In genomic region chr7:29293131-29294065, GRCm38 (mm10) we compare ENCODE assay signal across 8 mouse cellular contexts. TPM values are rescaled to one million over a fixed set of nuclear protein-coding genes. Genes with fewer than 3 reads are reported as not detected.
DNase-seq lines count a peak whose midpoint lies in the region; ATAC-seq lines count a peak whose summit lies in the region.

No protein-coding gene starts in this region.

- H3K4me1 ChIP-seq in neural tube, embryonic 15.5 days = peaks cover 46% of the 10 kb centered on the region
- H3K4me1 ChIP-seq in forebrain, embryonic 16.5 days (replicated peaks; ENCODE audit: control insufficient read depth, insufficient read depth, low read length) = peaks cover 37% of the 10 kb centered on the region
- peaks cover 39% of the 10 kb centered on the region for H3K4me1 ChIP-seq in intestine, embryonic 14.5 days (replicated peaks; ENCODE audit: control insufficient read depth, insufficient read depth, low read length)

- no peak overlapping the region for H3K9ac ChIP-seq in neural tube, embryonic 15.5 days (replicated peaks)
- H3K9ac ChIP-seq in forebrain, embryonic 16.5 days (replicated peaks; ENCODE audit: low read depth, low read length) = 0 out of 2 replicates have a peak overlapping the region, but pooled peaks have one; percentile 27
- H3K9ac ChIP-seq in intestine, embryonic 14.5 days (ENCODE audit: low read length) = no peak overlapping the region

- no peak overlapping the region for H3K27ac ChIP-seq in neural tube, embryonic 15.5 days (replicated peaks)
- H3K27ac ChIP-seq in forebrain, embryonic 16.5 days (ENCODE audit: low read length) = peak overlapping the region; percentile 80
- peak overlapping the region; percentile 77 for H3K27ac ChIP-seq in intestine, embryonic 14.5 days (ENCODE audit: low read depth)

- no peak for ATAC-seq in neural tube, embryonic 15.5 days (ENCODE audit: low FRiP score)
- ATAC-seq in forebrain, embryonic 16.5 days = no peak
- no peak for ATAC-seq in intestine, embryonic 14.5 days (replicated peaks; ENCODE audit: low FRiP score, low TSS enrichment, low read depth)

- H3K4me3 ChIP-seq in neural tube, embryonic 15.5 days (replicated peaks) = no peak overlapping the region
- H3K4me3 ChIP-seq in forebrain, embryonic 16.5 days (replicated peaks; ENCODE audit: low read length) = no peak overlapping the region
- H3K4me3 ChIP-seq in intestine, embryonic 14.5 days (ENCODE audit: low read depth, low read length) = no peak overlapping the region

- no peaks in the 10 kb centered on the region for H3K36me3 ChIP-seq in neural tube, embryonic 15.5 days
- H3K36me3 ChIP-seq in forebrain, embryonic 16.5 days (ENCODE audit: control insufficient read depth, insufficient read depth) = no peaks in the 10 kb centered on the region
- H3K36me3 ChIP-seq in intestine, embryonic 14.5 days (ENCODE audit: control insufficient read depth, insufficient read depth, low read length) = no peaks in the 10 kb centered on the region

- H3K27me3 ChIP-seq in neural tube, embryonic 15.5 days (replicated peaks) = no peaks in the 10 kb centered on the region; the same call in 1 of the 2 replicates
- no peaks in the 10 kb centered on the region for H3K27me3 ChIP-seq in forebrain, embryonic 16.5 days (replicated peaks; ENCODE audit: control insufficient read depth, insufficient read depth, low read length)
- no peaks in the 10 kb centered on the region for H3K27me3 ChIP-seq in intestine, embryonic 14.5 days (replicated peaks; ENCODE audit: control insufficient read depth, insufficient read depth, low read length)

- peak; percentile 64 for DNase-seq in neural tube, embryonic 10.5 days (ENCODE audit: extremely low spot score, low spot score)
- no peak for DNase-seq in intestine, embryonic 14.5 days (ENCODE audit: low spot score)
- DNase-seq in lung, postnatal 10 days = peak; percentile 91
- DNase-seq in thymus, postnatal 36 days = no peak
- no peak for DNase-seq in right cerebral cortex, postnatal 25 days
- DNase-seq in frontal cortex, postnatal 14 days (ENCODE audit: low spot score in 2 of 2) = no peak

- H3K9me3 ChIP-seq in neural tube, embryonic 15.5 days (replicated peaks) = no peaks in the 10 kb centered on the region
- no peaks in the 10 kb centered on the region for H3K9me3 ChIP-seq in forebrain, embryonic 16.5 days (ENCODE audit: control insufficient read depth, low read length)
- H3K9me3 ChIP-seq in intestine, embryonic 14.5 days (ENCODE audit: control insufficient read depth, low read length) = no peaks in the 10 kb centered on the region

- 24% methylated on average over 19 of the region's 19 CpGs for WGBS in neural tube, embryonic 15.5 days
- 42% methylated on average over 19 of the region's 19 CpGs for WGBS in forebrain, embryonic 16.5 days
- 32% methylated on average over 19 of the region's 19 CpGs for WGBS in intestine, embryonic 14.5 days

- no peak overlapping the region for H3K4me2 ChIP-seq in neural tube, embryonic 15.5 days
- no peak overlapping the region for H3K4me2 ChIP-seq in forebrain, embryonic 16.5 days (ENCODE audit: low read length)
- H3K4me2 ChIP-seq in intestine, embryonic 14.5 days (ENCODE audit: low read length) = peak overlapping the region; percentile 66

RNA-seq across cellular contexts. Expression of gene Ppp1r14a, which starts 4.3 kb away (rescaled TPM):
- 2.8 and 13.3 TPM in 2 replicates for polyA plus RNA-seq in neural tube, embryonic 15.5 days (2015; fragmentation: Nextera tagmentation; extraction: Ambion mirVana)
- 4.3 and 6.1 TPM in 2 replicates for polyA plus RNA-seq in forebrain, embryonic 16.5 days (2015; fragmentation: Nextera tagmentation; extraction: Ambion mirVana)
- 59.7 and 66.5 TPM in 2 replicates for polyA plus RNA-seq in intestine, embryonic 14.5 days (2014; fragmentation: Nextera tagmentation; extraction: Ambion mirVana)

RNA-seq across cellular contexts. Expression of gene Dpf1, which starts 10.4 kb away (rescaled TPM):
- polyA plus RNA-seq in neural tube, embryonic 15.5 days (2015; fragmentation: Nextera tagmentation; extraction: Ambion mirVana) = 148 and 198 TPM in 2 replicates
- polyA plus RNA-seq in forebrain, embryonic 16.5 days (2015; fragmentation: Nextera tagmentation; extraction: Ambion mirVana) = 259 and 270 TPM in 2 replicates
- polyA plus RNA-seq in intestine, embryonic 14.5 days (2014; fragmentation: Nextera tagmentation; extraction: Ambion mirVana) = 7.4 and 8.8 TPM in 2 replicates

RNA-seq across cellular contexts. Expression of gene Spint2, which starts 11.7 kb away (rescaled TPM):
- polyA plus RNA-seq in neural tube, embryonic 15.5 days (2015; fragmentation: Nextera tagmentation; extraction: Ambion mirVana) = 62.7 and 140 TPM in 2 replicates
- 39.9 and 50.9 TPM in 2 replicates for polyA plus RNA-seq in forebrain, embryonic 16.5 days (2015; fragmentation: Nextera tagmentation; extraction: Ambion mirVana)
- 470 and 522 TPM in 2 replicates for polyA plus RNA-seq in intestine, embryonic 14.5 days (2014; fragmentation: Nextera tagmentation; extraction: Ambion mirVana)

RNA-seq across cellular contexts. Expression of gene 2200002D01Rik, which starts 45.1 kb away (rescaled TPM):
- 1.4 and 12.8 TPM in 2 replicates for polyA plus RNA-seq in neural tube, embryonic 15.5 days (2015; fragmentation: Nextera tagmentation; extraction: Ambion mirVana)
- 0.65 and 1.5 TPM in 2 replicates for polyA plus RNA-seq in forebrain, embryonic 16.5 days (2015; fragmentation: Nextera tagmentation; extraction: Ambion mirVana)
- 76.9 and 111 TPM in 2 replicates for polyA plus RNA-seq in intestine, embryonic 14.5 days (2014; fragmentation: Nextera tagmentation; extraction: Ambion mirVana)

RNA-seq across cellular contexts. Expression of gene Yif1b, which starts 55.3 kb away (rescaled TPM):
- 112 and 113 TPM in 2 replicates for polyA plus RNA-seq in neural tube, embryonic 15.5 days (2015; fragmentation: Nextera tagmentation; extraction: Ambion mirVana)
- 76.3 and 81.0 TPM in 2 replicates for polyA plus RNA-seq in forebrain, embryonic 16.5 days (2015; fragmentation: Nextera tagmentation; extraction: Ambion mirVana)
- 94.3 and 97.3 TPM in 2 replicates for polyA plus RNA-seq in intestine, embryonic 14.5 days (2014; fragmentation: Nextera tagmentation; extraction: Ambion mirVana)

Comparison
In these comparisons a context has a peak if more than half of its experiments do, and no peak if none do; other contexts are left out.
1. DNase-seq: peak in neural tube, embryonic 10.5 days (single experiment) and lung, postnatal 10 days (single experiment); none in intestine, embryonic 14.5 days (single experiment), thymus, postnatal 36 days (0 of 2), right cerebral cortex, postnatal 25 days (single experiment) and frontal cortex, postnatal 14 days (0 of 2).
2. RNA of gene Dpf1, which starts 10.4 kb away (polyA plus RNA-seq): 259 to 270 TPM in forebrain, embryonic 16.5 days and 148 to 198 TPM in neural tube, embryonic 15.5 days; 7.4 to 8.8 TPM in intestine, embryonic 14.5 days; every median in the first group is over 10 times any median in the second.